Mouse (Mus musculus): ENCODE data around the gene Paxbp1. TPM values are rescaled to one million over a fixed set of nuclear protein-coding genes. Genes with fewer than 3 reads are reported as not detected.
"Not testable (repeated sequence)": the region's sequence is repeated elsewhere in the genome, so short reads cannot be mapped to it uniquely, and the experiment has no call there.

The Paxbp1 gene
- polyA plus RNA-seq, 1 experiment: 155 TPM

DNA sequence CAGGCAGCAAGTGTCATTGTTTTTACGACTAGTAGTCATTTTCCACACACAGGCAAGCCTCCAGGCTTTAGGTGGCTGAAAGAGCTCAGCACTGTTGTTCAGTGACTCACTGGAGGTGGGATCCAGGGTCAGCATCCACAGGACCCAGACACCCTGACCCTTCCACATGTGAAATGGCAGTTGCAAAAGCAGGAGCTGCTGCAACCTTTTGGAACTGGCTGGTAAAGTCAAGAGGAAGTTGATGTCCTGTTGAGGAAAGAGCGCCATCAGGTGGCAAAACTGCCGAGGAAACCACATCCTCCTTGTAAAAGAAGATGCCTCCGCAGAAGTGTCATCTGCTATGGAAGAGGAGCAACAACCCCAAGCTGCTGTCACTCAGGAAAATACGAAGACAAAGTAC is 31.8 kb upstream of the Paxbp1 start:
- H3K4me1 ChIP-seq (ENCODE audit: control insufficient read depth, insufficient read depth, low read length): no peaks in the 10 kb centered on the region
- no peaks in the 10 kb centered on the region for H3K27me3 ChIP-seq (ENCODE audit: control insufficient read depth, insufficient read depth, low read length)
- DNase-seq: no peak
- TF ChIP-seq CTCF (IDR thresholded peaks at IDR 0.05; ENCODE audit: borderline replicate concordance, insufficient read depth, low read depth, low read length) (no peak), POLR2A (IDR thresholded peaks at IDR 0.05; ENCODE audit: borderline replicate concordance, insufficient read depth, low read length) (no peak)
- H3K4me3 ChIP-seq (replicated peaks; ENCODE audit: insufficient read depth, low read depth, low read length): no peak overlapping the region
- no peak overlapping the region for H3K27ac ChIP-seq (ENCODE audit: insufficient read depth, low read length)
- 71% methylated on average over 5 of the region's 5 CpGs for WGBS

DNA sequence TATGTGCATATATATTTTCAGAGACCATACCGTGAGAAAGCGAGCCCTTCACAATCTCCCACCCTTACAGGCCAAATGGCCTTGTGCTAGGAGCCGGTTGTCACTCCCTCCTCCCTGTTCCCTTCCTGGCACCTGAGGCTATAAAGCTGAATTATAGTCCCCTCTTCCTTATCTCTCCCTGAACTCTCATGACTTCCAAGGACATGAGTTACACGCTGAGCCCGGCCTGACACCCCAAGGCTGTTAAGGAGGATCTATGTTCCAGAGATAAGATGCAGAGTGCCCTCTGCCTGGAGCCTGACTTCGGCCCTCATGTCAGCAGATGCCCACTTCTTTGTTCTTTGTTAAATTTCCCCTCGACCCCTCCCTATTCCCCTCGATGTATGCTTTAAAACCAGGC is 31.1 kb upstream of the Paxbp1 start:
- not testable (repeated sequence) for DNase-seq; H3K4me3 ChIP-seq (replicated peaks; ENCODE audit: insufficient read depth, low read depth, low read length); H3K27me3 ChIP-seq (ENCODE audit: control insufficient read depth, insufficient read depth, low read length); H3K27ac ChIP-seq (ENCODE audit: insufficient read depth, low read length); H3K4me1 ChIP-seq (ENCODE audit: control insufficient read depth, insufficient read depth, low read length)
- 85% methylated on average over 8 of the region's 8 CpGs for WGBS

DNA sequence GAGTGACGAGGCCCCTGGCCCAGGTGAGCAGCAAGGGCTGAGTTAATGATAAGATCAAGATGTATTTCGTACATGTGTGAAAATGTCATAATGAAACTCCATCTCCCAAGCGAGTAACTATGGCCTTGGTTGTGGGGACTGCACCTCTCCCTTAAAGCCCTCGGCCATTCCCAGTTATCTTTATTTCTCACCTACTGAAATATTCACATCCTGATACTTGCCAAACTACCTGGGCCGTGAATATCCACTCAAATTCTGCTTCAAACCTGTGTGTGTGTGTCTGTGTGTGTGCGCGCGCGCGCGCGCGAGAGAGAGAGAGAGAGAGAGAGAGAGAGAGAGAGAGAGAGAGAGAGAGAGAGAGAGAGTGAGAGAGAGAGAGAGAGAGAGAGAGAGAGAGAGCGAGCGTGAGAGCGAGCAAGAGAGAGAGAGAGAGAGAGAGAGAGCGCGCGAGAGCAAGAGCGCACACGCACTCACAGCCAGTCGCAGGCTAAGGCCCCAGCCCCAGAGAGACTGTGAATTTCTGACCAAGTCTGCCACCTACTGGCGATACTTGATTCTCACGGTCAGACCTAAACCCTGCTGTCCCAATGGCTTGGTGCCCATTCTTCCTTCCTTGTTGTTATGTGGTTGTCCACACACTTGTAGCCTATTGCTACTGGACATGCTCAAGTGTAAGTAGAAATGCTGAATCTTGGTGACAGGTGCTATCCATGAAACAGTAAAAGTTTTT is 29.0 kb upstream of the Paxbp1 start:
- no peak overlapping the region for H3K27ac ChIP-seq (ENCODE audit: insufficient read depth, low read length)
- 45% methylated on average over 22 of the region's 24 CpGs for WGBS
- TF ChIP-seq CTCF (IDR thresholded peaks at IDR 0.05; ENCODE audit: borderline replicate concordance, insufficient read depth, low read depth, low read length) (peak; percentile 91), POLR2A (IDR thresholded peaks at IDR 0.05; ENCODE audit: borderline replicate concordance, insufficient read depth, low read length) (no peak)
- peak; percentile 90 to 91 for DNase-seq
- no peaks in the 10 kb centered on the region for H3K4me1 ChIP-seq (ENCODE audit: control insufficient read depth, insufficient read depth, low read length)
- no peak overlapping the region for H3K4me3 ChIP-seq (replicated peaks; ENCODE audit: insufficient read depth, low read depth, low read length)
- H3K27me3 ChIP-seq (ENCODE audit: control insufficient read depth, insufficient read depth, low read length): no peaks in the 10 kb centered on the region; the same call in 1 of the 2 replicates

DNA sequence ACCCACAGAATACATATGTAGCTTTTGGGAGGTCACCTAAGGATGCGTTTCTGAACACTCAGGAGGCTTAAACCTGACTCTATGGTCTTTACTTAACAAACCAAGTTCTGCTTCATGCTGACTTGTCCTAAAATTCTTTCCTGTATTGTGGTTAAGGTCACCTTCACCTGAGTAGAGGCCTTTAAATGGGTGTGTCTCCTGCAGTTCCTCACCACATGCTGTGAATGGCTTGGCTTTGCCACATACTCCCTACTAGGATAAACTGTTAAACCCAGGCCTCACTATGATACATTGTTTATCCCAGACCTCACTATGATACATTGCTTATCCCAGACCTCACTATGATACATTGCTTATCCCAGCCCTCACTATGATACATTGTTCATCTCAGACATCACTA is 27.9 kb upstream of the Paxbp1 start:
- no peaks in the 10 kb centered on the region for H3K4me1 ChIP-seq (ENCODE audit: control insufficient read depth, insufficient read depth, low read length)
- H3K27me3 ChIP-seq (ENCODE audit: control insufficient read depth, insufficient read depth, low read length): no peaks in the 10 kb centered on the region; the same call in 1 of the 2 replicates
- TF ChIP-seq POLR2A (IDR thresholded peaks at IDR 0.05; ENCODE audit: borderline replicate concordance, insufficient read depth, low read length) (no peak), CTCF (IDR thresholded peaks at IDR 0.05; ENCODE audit: borderline replicate concordance, insufficient read depth, low read depth, low read length) (no peak)
- no peak for DNase-seq
- no peak overlapping the region for H3K27ac ChIP-seq (ENCODE audit: insufficient read depth, low read length)
- H3K4me3 ChIP-seq (replicated peaks; ENCODE audit: insufficient read depth, low read depth, low read length): no peak overlapping the region
- 98% methylated on average over 1 of the region's 1 CpGs for WGBS

- Histone ChIP-seq H3K27ac (ENCODE audit: insufficient read depth, low read length) (no peak overlapping the region), H3K4me3 (replicated peaks; ENCODE audit: insufficient read depth, low read depth, low read length) (no peak overlapping the region), H3K27me3 (ENCODE audit: control insufficient read depth, insufficient read depth, low read length) (no peaks in the 10 kb centered on the region; the same call in 1 of the 2 replicates), H3K4me1 (ENCODE audit: control insufficient read depth, insufficient read depth, low read length) (no peaks in the 10 kb centered on the region; the same call in 1 of the 2 replicates)
- TF ChIP-seq POLR2A (IDR thresholded peaks at IDR 0.05; ENCODE audit: borderline replicate concordance, insufficient read depth, low read length) (no peak), CTCF (IDR thresholded peaks at IDR 0.05; ENCODE audit: borderline replicate concordance, insufficient read depth, low read depth, low read length) (no peak)
- 30% methylated on average over 12 of the region's 12 CpGs for WGBS
- no peak for DNase-seq
These were observed 24.6 kb upstream of the Paxbp1 start for GRCm38 (mm10) chr16:91068969-91069368.

- TF ChIP-seq POLR2A (IDR thresholded peaks at IDR 0.05; ENCODE audit: borderline replicate concordance, insufficient read depth, low read length): no peak
- TF ChIP-seq CTCF (IDR thresholded peaks at IDR 0.05; ENCODE audit: borderline replicate concordance, insufficient read depth, low read depth, low read length): no peak
- 95% methylated on average over 1 of the region's 1 CpGs for WGBS
- DNase-seq: no peak
These were observed 22.8 kb upstream of the Paxbp1 start for GRCm38 (mm10) chr16:91067122-91067521.

GRCm38 (mm10) chr16:91064583-91065365 is 20.4 kb upstream of the Paxbp1 start:
- Histone ChIP-seq H3K27me3 (ENCODE audit: control insufficient read depth, insufficient read depth, low read length) (no peaks in the 10 kb centered on the region; the same call in 1 of the 2 replicates), H3K4me1 (ENCODE audit: control insufficient read depth, insufficient read depth, low read length) (no peaks in the 10 kb centered on the region; the same call in 1 of the 2 replicates), H3K27ac (ENCODE audit: insufficient read depth, low read length) (no peak overlapping the region), H3K4me3 (replicated peaks; ENCODE audit: insufficient read depth, low read depth, low read length) (no peak overlapping the region)
- 38% methylated on average over 12 of the region's 12 CpGs for WGBS
- TF ChIP-seq POLR2A (IDR thresholded peaks at IDR 0.05; ENCODE audit: borderline replicate concordance, insufficient read depth, low read length) (no peak), CTCF (IDR thresholded peaks at IDR 0.05; ENCODE audit: borderline replicate concordance, insufficient read depth, low read depth, low read length) (no peak)
- DNase-seq: peak in 1 of 2 experiments; percentile 47

More at GRCm38 (mm10) chr16:91067122-91067521, 22.8 kb upstream of the Paxbp1 start:
- Histone ChIP-seq H3K27me3 (ENCODE audit: control insufficient read depth, insufficient read depth, low read length) (no peaks in the 10 kb centered on the region; the same call in 1 of the 2 replicates), H3K4me1 (ENCODE audit: control insufficient read depth, insufficient read depth, low read length) (no peaks in the 10 kb centered on the region; the same call in 1 of the 2 replicates), H3K4me3 (replicated peaks; ENCODE audit: insufficient read depth, low read depth, low read length) (no peak overlapping the region), H3K27ac (ENCODE audit: insufficient read depth, low read length) (no peak overlapping the region)

Data from cerebellum, adult 2 months (tissue).